Mouse (Mus musculus) ES-E14 (cell line): Measurements from ENCODE around the gene Lipc.

ENCODE experiments used
- CHD2 ChIP-seq: IDR thresholded peaks from 2 replicates; pipeline ENCODE4 v1.6.1; 2014; ENCODE audit warnings: mild to moderate bottlenecking, low read depth, low read length, inconsistent platforms
- HCFC1 ChIP-seq: IDR thresholded peaks from 2 replicates; pipeline ENCODE4 v1.6.1; 2012; ENCODE audit warnings: low read length, inconsistent platforms, borderline replicate concordance; ENCODE audit not compliant: insufficient read depth
- MAFK ChIP-seq: IDR thresholded peaks from 2 replicates; pipeline ENCODE4 v1.6.1; 2014; ENCODE audit warnings: mild to moderate bottlenecking, low read depth, low read length, inconsistent platforms; ENCODE audit not compliant: insufficient read depth
- ZC3H11A ChIP-seq: IDR thresholded peaks from 2 replicates; pipeline ENCODE4 v1.6.1; 2012; ENCODE audit warnings: low read depth, mild to moderate bottlenecking, inconsistent platforms, low read length, borderline replicate concordance
- ZNF384 ChIP-seq: IDR thresholded peaks from 2 replicates; pipeline ENCODE4 v1.6.1; 2012; ENCODE audit warnings: low read depth, low read length, inconsistent platforms

DNA sequence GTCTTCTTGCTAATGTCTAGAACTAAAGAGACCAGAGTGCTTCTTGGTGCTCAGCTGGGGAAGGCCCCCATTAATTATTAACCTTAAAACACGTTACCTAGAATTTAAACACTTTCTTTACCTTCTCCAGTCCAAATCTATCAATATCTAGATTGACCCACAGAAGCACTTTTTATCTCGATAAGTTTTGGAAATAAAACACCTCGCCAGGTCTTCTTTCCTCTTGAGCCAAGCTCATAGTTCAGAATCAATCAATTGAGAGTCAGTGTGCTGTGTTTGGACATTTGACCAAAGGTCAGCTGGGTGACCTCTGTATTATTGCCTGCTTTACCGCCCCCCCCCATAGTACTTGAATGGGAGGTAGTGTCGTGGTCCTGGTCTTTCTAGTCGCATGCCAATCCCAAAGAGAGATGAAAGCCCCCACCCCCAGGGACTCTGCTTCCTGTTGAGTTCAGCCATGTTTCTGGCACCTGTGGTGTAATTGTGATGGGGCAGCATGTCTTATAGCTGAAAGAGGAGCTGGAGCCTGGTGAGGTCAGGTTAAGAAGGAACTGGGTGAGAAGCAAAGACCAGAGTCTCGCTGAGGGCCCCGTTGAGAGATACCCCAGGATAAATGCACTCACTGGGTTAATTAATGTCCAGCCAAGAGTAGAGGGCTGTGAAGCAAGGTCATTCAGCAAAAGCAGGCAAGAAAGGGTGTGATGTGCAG is 17.3 kb downstream of the Lipc start:
- TF ChIP-seq ZNF384 = no peak
- no peak for TF ChIP-seq HCFC1
- TF ChIP-seq CHD2 = no peak
- TF ChIP-seq ZC3H11A = no peak
- TF ChIP-seq MAFK = no peak
